Mouse (Mus musculus) thymus, adult 2 months (tissue): Measurements from ENCODE around the gene Cyp1b1.

Source experiments
- CTCF ChIP-seq: fragments of 200-500 bp; IDR thresholded peaks from 2 replicates; pipeline ENCODE4 v1.5.1; 2012; ENCODE audit warnings: mild to moderate bottlenecking, control low read depth, low read length, moderate library complexity, borderline replicate concordance; ENCODE audit not compliant: control insufficient read depth, poor library complexity, insufficient read depth; ENCODE audit errors: extremely low read depth
- POLR2A ChIP-seq: fragments of 200-500 bp; IDR thresholded peaks from 2 replicates; pipeline ENCODE4 v1.6.1; 2012; ENCODE audit warnings: mild to moderate bottlenecking, low read length, control low read depth, moderate library complexity; ENCODE audit not compliant: control insufficient read depth, poor library complexity, insufficient read depth; ENCODE audit errors: extremely low read depth

- TF ChIP-seq CTCF (no peak), POLR2A (no peak)
Observed at GRCm38 (mm10) chr17:79657785-79658184, 57.1 kb downstream of the Cyp1b1 start.
